Mouse (Mus musculus): ENCODE measurements around the gene Elavl1.
"Not testable (repeated sequence)": the region's sequence is repeated elsewhere in the genome, so short reads cannot be mapped to it uniquely, and the experiment has no call there.

- TF ChIP-seq EP300, CTCF (IDR thresholded peaks at IDR 0.05; ENCODE audit: low read depth): not testable (repeated sequence)
Observed at GRCm38 (mm10) chr8:4255471-4255870, 69.7 kb downstream of the Elavl1 start.
